Mouse (Mus musculus): ENCODE data around the gene Tlcd2. TPM values are rescaled to one million over a fixed set of nuclear protein-coding genes. Genes with fewer than 3 reads are reported as not detected.
"Not testable (repeated sequence)": the region's sequence is repeated elsewhere in the genome, so short reads cannot be mapped to it uniquely, and the experiment has no call there.

The Tlcd2 gene
- polyA plus RNA-seq, 1 experiment = 13.0 TPM

GRCm38 (mm10) chr11:75452812-75453557 lies 8.5 kb upstream of the Tlcd2 start:
- peaks cover 10% of the 10 kb centered on the region for H3K36me3 ChIP-seq (ENCODE audit: control insufficient read depth, insufficient read depth, low read length)
- H3K4me1 ChIP-seq (replicated peaks; ENCODE audit: control insufficient read depth, insufficient read depth, low read length) = peaks cover 47% of the 10 kb centered on the region
- WGBS = 95% methylated on average over 31 of the region's 31 CpGs
- H3K4me3 ChIP-seq (ENCODE audit: control insufficient read depth, insufficient read depth, low read length) = no peak overlapping the region
- no peak for TF ChIP-seq POLR2A (IDR thresholded peaks at IDR 0.05; ENCODE audit: control insufficient read depth, extremely low read depth, insufficient read depth, low read length, poor library complexity)
- TF ChIP-seq CTCF (IDR thresholded peaks at IDR 0.05; ENCODE audit: borderline replicate concordance, control insufficient read depth, extremely low read depth, insufficient read depth, low read length, poor library complexity) = no peak
- DNase-seq = no peak
- H3K27ac ChIP-seq (ENCODE audit: control insufficient read depth, insufficient read depth, low read length) = no peak overlapping the region
- H3K27me3 ChIP-seq (ENCODE audit: control insufficient read depth, insufficient read depth, low read length) = no peaks in the 10 kb centered on the region

GRCm38 (mm10) chr11:75453991-75454930 lies 7.3 kb upstream of the Tlcd2 start, which contains the start of gene Wdr81:
Wdr81 (minus strand) TSS chr11:75454717.
- peak; percentile 88 for DNase-seq
- Histone ChIP-seq H3K4me3 (ENCODE audit: control insufficient read depth, insufficient read depth, low read length) (peak within 1 kb of the TSS; percentile 72), H3K4me1 (replicated peaks; ENCODE audit: control insufficient read depth, insufficient read depth, low read length) (peaks cover 56% of the 10 kb centered on the region), H3K27ac (ENCODE audit: control insufficient read depth, insufficient read depth, low read length) (peak within 1 kb of the TSS; percentile 94), H3K27me3 (ENCODE audit: control insufficient read depth, insufficient read depth, low read length) (no peaks in the 10 kb centered on the region), H3K36me3 (ENCODE audit: control insufficient read depth, insufficient read depth, low read length) (no peaks in the 10 kb centered on the region)
- TF ChIP-seq POLR2A (IDR thresholded peaks at IDR 0.05; ENCODE audit: control insufficient read depth, extremely low read depth, insufficient read depth, low read length, poor library complexity) = peak; percentile 61
- TF ChIP-seq CTCF (IDR thresholded peaks at IDR 0.05; ENCODE audit: borderline replicate concordance, control insufficient read depth, extremely low read depth, insufficient read depth, low read length, poor library complexity) = peak; percentile 36; the same call in 1 of the 2 replicates
- WGBS = 3% methylated on average over 56 of the region's 56 CpGs

- Histone ChIP-seq H3K4me3 (ENCODE audit: control insufficient read depth, insufficient read depth, low read length) (peak overlapping the region; percentile 72), H3K36me3 (ENCODE audit: control insufficient read depth, insufficient read depth, low read length) (no peaks in the 10 kb centered on the region), H3K27me3 (ENCODE audit: control insufficient read depth, insufficient read depth, low read length) (no peaks in the 10 kb centered on the region), H3K27ac (ENCODE audit: control insufficient read depth, insufficient read depth, low read length) (peak overlapping the region; percentile 94), H3K4me1 (replicated peaks; ENCODE audit: control insufficient read depth, insufficient read depth, low read length) (peaks cover 65% of the 10 kb centered on the region)
- 10% methylated on average over 10 of the region's 10 CpGs for WGBS
- TF ChIP-seq CTCF (IDR thresholded peaks at IDR 0.05; ENCODE audit: borderline replicate concordance, control insufficient read depth, extremely low read depth, insufficient read depth, low read length, poor library complexity) = no peak
- TF ChIP-seq POLR2A (IDR thresholded peaks at IDR 0.05; ENCODE audit: control insufficient read depth, extremely low read depth, insufficient read depth, low read length, poor library complexity) = no peak
- DNase-seq = peak; percentile 24
These were observed 6.3 kb upstream of the Tlcd2 start for GRCm38 (mm10) chr11:75455041-75455736.

- H3K27me3 ChIP-seq (ENCODE audit: control insufficient read depth, insufficient read depth, low read length) = not testable (repeated sequence)
- H3K27ac ChIP-seq (ENCODE audit: control insufficient read depth, insufficient read depth, low read length) = peak overlapping the region; percentile 94
- WGBS = 54% methylated on average over 2 of the region's 2 CpGs
These were observed 5.5 kb upstream of the Tlcd2 start for GRCm38 (mm10) chr11:75455971-75456370.

GRCm38 (mm10) chr11:75456440-75456871 lies 5.1 kb upstream of the Tlcd2 start:
- WGBS = 26% methylated on average over 7 of the region's 7 CpGs
- Histone ChIP-seq H3K27ac (ENCODE audit: control insufficient read depth, insufficient read depth, low read length) (peak overlapping the region; percentile 93), H3K36me3 (ENCODE audit: control insufficient read depth, insufficient read depth, low read length) (no peaks in the 10 kb centered on the region)

More at GRCm38 (mm10) chr11:75455971-75456370, 5.5 kb upstream of the Tlcd2 start:
- not testable (repeated sequence) for DNase-seq; H3K4me3 ChIP-seq (ENCODE audit: control insufficient read depth, insufficient read depth, low read length); H3K36me3 ChIP-seq (ENCODE audit: control insufficient read depth, insufficient read depth, low read length)
- peaks cover 62% of the 10 kb centered on the region for H3K4me1 ChIP-seq (replicated peaks; ENCODE audit: control insufficient read depth, insufficient read depth, low read length)

GRCm38 (mm10) chr11:75458169-75458568 lies 3.3 kb upstream of the Tlcd2 start:
- Histone ChIP-seq H3K27me3 (ENCODE audit: control insufficient read depth, insufficient read depth, low read length) (no peaks in the 10 kb centered on the region), H3K36me3 (ENCODE audit: control insufficient read depth, insufficient read depth, low read length) (no peaks in the 10 kb centered on the region), H3K27ac (ENCODE audit: control insufficient read depth, insufficient read depth, low read length) (peak overlapping the region; percentile 86), H3K4me3 (ENCODE audit: control insufficient read depth, insufficient read depth, low read length) (no peak overlapping the region), H3K4me1 (replicated peaks; ENCODE audit: control insufficient read depth, insufficient read depth, low read length) (peaks cover 68% of the 10 kb centered on the region)
- TF ChIP-seq CTCF (IDR thresholded peaks at IDR 0.05; ENCODE audit: borderline replicate concordance, control insufficient read depth, extremely low read depth, insufficient read depth, low read length, poor library complexity) = no peak
- no peak for TF ChIP-seq POLR2A (IDR thresholded peaks at IDR 0.05; ENCODE audit: control insufficient read depth, extremely low read depth, insufficient read depth, low read length, poor library complexity)
- 42% methylated on average over 3 of the region's 3 CpGs for WGBS
- peak; percentile 66 for DNase-seq

More at GRCm38 (mm10) chr11:75456440-75456871, 5.1 kb upstream of the Tlcd2 start:
- Histone ChIP-seq H3K27me3 (ENCODE audit: control insufficient read depth, insufficient read depth, low read length) (no peaks in the 10 kb centered on the region), H3K4me3 (ENCODE audit: control insufficient read depth, insufficient read depth, low read length) (no peak overlapping the region), H3K4me1 (replicated peaks; ENCODE audit: control insufficient read depth, insufficient read depth, low read length) (peaks cover 62% of the 10 kb centered on the region)
- peak; percentile 31 for DNase-seq
- TF ChIP-seq CTCF (IDR thresholded peaks at IDR 0.05; ENCODE audit: borderline replicate concordance, control insufficient read depth, extremely low read depth, insufficient read depth, low read length, poor library complexity) (no peak), POLR2A (IDR thresholded peaks at IDR 0.05; ENCODE audit: control insufficient read depth, extremely low read depth, insufficient read depth, low read length, poor library complexity) (no peak)
